In the genomic region with DNA sequence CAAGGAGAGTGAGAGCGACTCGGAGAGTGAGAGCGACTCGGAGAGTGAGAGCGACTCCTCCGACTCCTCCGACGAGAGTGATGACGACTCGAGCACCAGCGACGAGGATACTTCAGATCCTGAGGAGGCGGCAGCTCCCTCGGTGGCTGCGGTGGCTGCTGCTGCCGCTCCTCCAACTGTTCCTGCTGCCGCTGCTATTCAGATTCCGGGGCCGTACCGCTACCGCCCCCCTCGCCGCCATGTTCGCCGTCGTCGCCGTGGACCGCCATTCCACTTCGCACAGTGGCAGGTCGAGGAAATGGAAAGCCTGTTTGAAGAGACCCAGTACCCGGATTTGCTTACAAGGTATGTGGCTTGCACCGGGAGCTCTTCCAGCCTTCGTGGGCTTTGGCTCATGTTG, we compare ENCODE assay signal across 32 mouse cellular contexts. TPM values are rescaled to one million over a fixed set of nuclear protein-coding genes. Genes with fewer than 3 reads are reported as not detected.
"Had no signal": no experiment of that assay in that cellular context is flagged by ENCODE, and none has a peak within 500 bp of the region (broad histone marks: within the 10 kb centered on the region; RNA-seq: fewer than 3 reads in every experiment).

No protein-coding gene starts in this region.

- H3K27me3 ChIP-seq: limb, embryonic 13.5 days; liver, embryonic 12.5 days; liver, embryonic 15.5 days; lung, embryonic 15.5 days; midbrain, embryonic 13.5 days; neural tube, embryonic 13.5 days; stomach, embryonic 15.5 days had no signal

- H3K9me3 ChIP-seq: liver, embryonic 15.5 days; lung, embryonic 15.5 days; stomach, embryonic 15.5 days had no signal

- H3K9ac ChIP-seq: limb, embryonic 13.5 days; liver, embryonic 12.5 days; liver, embryonic 15.5 days; lung, embryonic 15.5 days; midbrain, embryonic 13.5 days; neural tube, embryonic 13.5 days; stomach, embryonic 15.5 days had no signal

- H3K4me3 ChIP-seq: layer of hippocampus, adult 2 months; limb, embryonic 10.5 days; limb, embryonic 13.5 days; liver, embryonic 12.5 days; liver, embryonic 15.5 days; lung, embryonic 15.5 days; megakaryocyte, embryonic 14.5 days; midbrain, embryonic 10.5 days; midbrain, embryonic 13.5 days; myocyte; neural tube, embryonic 13.5 days; stomach, embryonic 15.5 days had no signal

- H3K27ac ChIP-seq: kidney, postnatal 0 days; layer of hippocampus, adult 2 months; limb, embryonic 10.5 days; limb, embryonic 13.5 days; liver, embryonic 12.5 days; liver, embryonic 15.5 days; lung, embryonic 15.5 days; midbrain, embryonic 10.5 days; midbrain, embryonic 13.5 days; neural tube, embryonic 13.5 days; stomach, embryonic 15.5 days had no signal

- DNase-seq: kidney, postnatal 25 days; layer of hippocampus, adult 9-11 months; liver; lung, adult 18-20 months; lung, postnatal 10 days; lung, postnatal 36 days; retina, postnatal 1 day; right cerebral cortex, postnatal 25 days; spleen, adult 18-20 months; thymus, postnatal 25 days had no signal

- H3K36me3 ChIP-seq: limb, embryonic 10.5 days; limb, embryonic 13.5 days; liver, embryonic 12.5 days; liver, embryonic 15.5 days; lung, embryonic 15.5 days; midbrain, embryonic 10.5 days; midbrain, embryonic 13.5 days; neural tube, embryonic 13.5 days; stomach, embryonic 15.5 days had no signal

- H3K4me1 ChIP-seq: limb, embryonic 10.5 days; limb, embryonic 13.5 days; liver, embryonic 12.5 days; liver, embryonic 15.5 days; lung, embryonic 15.5 days; megakaryocyte, embryonic 14.5 days; midbrain, embryonic 10.5 days; midbrain, embryonic 13.5 days; neural tube, embryonic 13.5 days; stomach, embryonic 15.5 days had no signal

RNA-seq across cellular contexts. Expression of gene Rhox13, which starts 0.5 kb away (rescaled TPM):
- total RNA-seq: layer of hippocampus, adult 2 months; layer of hippocampus, postnatal 25 days; left cerebral cortex, adult 18-20 months; left cerebral cortex, postnatal 25 days; monocyte, adult 5-6 weeks; neutrophil, adult 5-6 weeks had no signal
- polyA plus RNA-seq: kidney, embryonic 14.5 days; kidney, postnatal 0 days; large intestine, adult 2 months; limb, embryonic 10.5 days; limb, embryonic 13.5 days; liver, embryonic 12.5 days; liver, embryonic 15.5 days; lung, embryonic 15.5 days; midbrain, embryonic 10.5 days; midbrain, embryonic 13.5 days; midbrain, embryonic 16.5 days; myocyte; neural tube, embryonic 13.5 days; stomach, embryonic 15.5 days; thymus, postnatal 0 days had no signal

RNA-seq across cellular contexts. Expression of gene Rhox12, which starts 10.8 kb away (rescaled TPM):
- total RNA-seq: layer of hippocampus, adult 2 months; layer of hippocampus, postnatal 25 days; left cerebral cortex, adult 18-20 months; left cerebral cortex, postnatal 25 days; monocyte, adult 5-6 weeks; neutrophil, adult 5-6 weeks had no signal
- polyA plus RNA-seq: kidney, embryonic 14.5 days; kidney, postnatal 0 days; large intestine, adult 2 months; limb, embryonic 10.5 days; limb, embryonic 13.5 days; liver, embryonic 12.5 days; liver, embryonic 15.5 days; lung, embryonic 15.5 days; midbrain, embryonic 10.5 days; midbrain, embryonic 13.5 days; midbrain, embryonic 16.5 days; myocyte; neural tube, embryonic 13.5 days; stomach, embryonic 15.5 days; thymus, postnatal 0 days had no signal

RNA-seq across cellular contexts. Expression of gene Rhox11, which starts 36.5 kb away (rescaled TPM):
- total RNA-seq: layer of hippocampus, adult 2 months; layer of hippocampus, postnatal 25 days; left cerebral cortex, adult 18-20 months; left cerebral cortex, postnatal 25 days; monocyte, adult 5-6 weeks; neutrophil, adult 5-6 weeks had no signal
- polyA plus RNA-seq: kidney, embryonic 14.5 days; kidney, postnatal 0 days; large intestine, adult 2 months; limb, embryonic 10.5 days; limb, embryonic 13.5 days; liver, embryonic 12.5 days; liver, embryonic 15.5 days; lung, embryonic 15.5 days; midbrain, embryonic 10.5 days; midbrain, embryonic 13.5 days; midbrain, embryonic 16.5 days; myocyte; neural tube, embryonic 13.5 days; stomach, embryonic 15.5 days; thymus, postnatal 0 days had no signal

RNA-seq across cellular contexts. Expression of gene Rhox10, which starts 55.2 kb away (rescaled TPM):
- total RNA-seq: layer of hippocampus, adult 2 months; layer of hippocampus, postnatal 25 days; left cerebral cortex, adult 18-20 months; left cerebral cortex, postnatal 25 days; monocyte, adult 5-6 weeks; neutrophil, adult 5-6 weeks had no signal
- polyA plus RNA-seq: kidney, embryonic 14.5 days; kidney, postnatal 0 days; large intestine, adult 2 months; limb, embryonic 10.5 days; limb, embryonic 13.5 days; liver, embryonic 12.5 days; liver, embryonic 15.5 days; lung, embryonic 15.5 days; midbrain, embryonic 10.5 days; midbrain, embryonic 13.5 days; midbrain, embryonic 16.5 days; neural tube, embryonic 13.5 days; stomach, embryonic 15.5 days; thymus, postnatal 0 days had no signal
